Mouse (Mus musculus) lung, embryonic 15.5 days (tissue): Measurements from ENCODE around the gene E2f8. TPM values are rescaled to one million over a fixed set of nuclear protein-coding genes. Genes with fewer than 3 reads are reported as not detected.
A peak's percentile ranks its signal among the peaks of the same experiment; 100 is the strongest.

Experiments used
- ATAC-seq: fragments of 200-750 bp; cut with Nextera tagmentation; 2 replicates; pipeline ENCODE4 v1.8.0; 2017; ENCODE audit warnings: moderate number of reproducible peaks, borderline replicate concordance; ENCODE audit not compliant: low FRiP score, low TSS enrichment; ENCODE audit errors: extremely low read depth
- H3K27ac ChIP-seq: fragments of 300-500 bp; sonication (generic); 2 replicates; pipeline ENCODE4 v1.5.1; 2015; ENCODE audit warnings: moderate library complexity, mild to moderate bottlenecking, inconsistent platforms
- H3K27me3 ChIP-seq: fragments of 300-500 bp; sonication (generic); 2 replicates; pipeline ENCODE4 v1.6.1; 2015; ENCODE audit warnings: inconsistent platforms
- H3K36me3 ChIP-seq: fragments of 300-500 bp; sonication (generic); 2 replicates; pipeline ENCODE4 v1.6.1; 2015; ENCODE audit warnings: inconsistent platforms
- H3K4me1 ChIP-seq: fragments of 300-500 bp; sonication (generic); 2 replicates; pipeline ENCODE4 v1.6.1; 2015; ENCODE audit warnings: inconsistent platforms
- H3K4me2 ChIP-seq: fragments of 300-500 bp; sonication (generic); 2 replicates; pipeline ENCODE4 v1.6.1; 2015; ENCODE audit warnings: inconsistent platforms, mild to moderate bottlenecking, moderate library complexity
- H3K4me3 ChIP-seq: fragments of 300-500 bp; sonication (generic); 2 replicates; pipeline ENCODE4 v1.5.1; 2015; ENCODE audit warnings: mild to moderate bottlenecking, inconsistent platforms
- H3K9ac ChIP-seq: fragments of 300-500 bp; sonication (generic); 2 replicates; pipeline ENCODE4 v1.6.1; 2015; ENCODE audit warnings: inconsistent platforms
- H3K9me3 ChIP-seq: fragments of 300-500 bp; sonication (generic); 2 replicates; pipeline ENCODE4 v1.6.1; 2016; ENCODE audit warnings: inconsistent platforms
- WGBS: fragments of 180-500 bp; shearing (Covaris S2); methylation state at CpG from one replicate; pipeline ENCODE4 v1.1.7; 2015; 5-methylcytosine and 5-hydroxymethylcytosine counted together
- polyA plus RNA-seq: library from polyadenylated mRNA; unstranded; fragments of >200 nt; fragmentation: Nextera tagmentation; extraction: Ambion mirVana; gene quantifications from 2 replicates; pipeline ENCODE4 v1.2.1, GENCODE M21; 2015

The E2f8 gene
- 21.0 and 23.3 TPM in 2 replicates for polyA plus RNA-seq

DNA sequence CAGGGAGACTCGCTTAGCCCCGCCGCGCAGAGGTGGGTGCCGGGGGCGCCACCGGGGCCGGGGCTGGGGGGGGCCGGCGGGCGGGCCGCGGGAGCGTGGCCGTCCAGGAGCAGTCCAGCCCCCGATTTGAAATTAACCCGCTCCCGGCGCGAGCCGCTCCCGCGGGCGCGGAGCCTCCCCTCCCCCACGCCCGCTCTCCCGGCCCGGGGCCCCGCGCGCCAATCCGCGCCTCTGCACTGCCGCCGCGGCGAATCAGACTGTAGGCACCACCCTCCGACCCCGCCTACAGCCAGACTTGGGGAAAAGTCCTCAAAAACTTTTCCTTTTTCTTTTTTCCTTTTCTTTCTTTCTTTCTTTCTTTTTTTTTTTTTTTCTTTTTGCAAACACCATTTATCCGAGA lies at the start of gene E2f8:
TSS of gene E2f8 (minus strand) at position 111 of the 400 bp plus-strand sequence.
- Histone ChIP-seq H3K27ac (peak within 1 kb of the TSS; percentile 95), H3K4me3 (peak within 1 kb of the TSS; percentile 94), H3K36me3 (peaks cover 15% of the 10 kb centered on the region), H3K9me3 (no peaks in the 10 kb centered on the region), H3K4me2 (peak within 1 kb of the TSS; percentile 98), H3K9ac (peak within 1 kb of the TSS; percentile 90), H3K4me1 (peaks cover 35% of the 10 kb centered on the region), H3K27me3 (no peaks in the 10 kb centered on the region)
- ATAC-seq = peak; percentile 90
- 0% methylated on average over 33 of the region's 41 CpGs for WGBS

DNA sequence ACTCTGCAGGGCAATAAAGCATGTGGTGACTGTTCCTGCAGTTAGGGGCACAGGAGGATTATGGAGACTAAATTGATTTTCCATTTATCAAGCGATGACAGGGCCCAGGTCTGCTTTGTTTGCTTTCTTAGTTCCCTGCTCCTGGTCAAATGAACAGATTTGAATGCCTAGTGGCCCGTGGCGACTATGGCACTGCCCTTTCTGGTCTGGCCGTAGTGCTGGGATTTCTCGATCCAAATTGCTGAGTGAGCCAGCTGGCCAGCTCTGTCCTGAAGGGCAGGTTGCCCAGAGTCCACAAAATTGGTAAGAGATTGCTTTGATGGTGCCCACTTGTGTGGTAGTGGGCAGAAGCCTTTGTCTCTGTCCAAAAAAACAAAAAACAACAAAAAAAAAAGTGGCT lies 49.0 kb upstream of the E2f8 start:
- Histone ChIP-seq H3K4me3 (no peak overlapping the region), H3K27ac (no peak overlapping the region), H3K9ac (no peak overlapping the region), H3K9me3 (no peaks in the 10 kb centered on the region), H3K4me2 (no peak overlapping the region), H3K27me3 (no peaks in the 10 kb centered on the region), H3K4me1 (peaks cover 2% of the 10 kb centered on the region), H3K36me3 (no peaks in the 10 kb centered on the region)
- no peak for ATAC-seq
- 41% methylated on average over 5 of the region's 5 CpGs for WGBS

DNA sequence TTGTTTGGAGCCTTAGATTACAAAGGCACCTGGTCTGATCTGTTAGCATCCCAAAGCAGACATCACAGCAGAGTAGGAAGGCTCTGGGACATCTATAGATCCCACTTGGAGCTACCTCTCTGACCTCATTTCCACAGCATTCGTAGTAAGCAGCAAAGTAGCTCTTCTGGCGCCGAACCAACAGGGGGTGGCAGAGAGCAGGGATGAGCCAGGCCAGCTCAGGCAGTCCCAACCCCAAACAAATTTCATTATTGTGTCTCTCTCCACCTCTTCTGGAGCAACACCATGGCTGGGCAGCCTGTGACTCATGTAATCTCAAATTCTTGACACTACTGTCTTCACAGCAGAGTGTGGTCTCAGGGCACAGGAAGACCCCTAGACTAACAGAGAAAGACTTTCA lies 47.0 kb upstream of the E2f8 start:
- WGBS = 14% methylated on average over 3 of the region's 3 CpGs
- Histone ChIP-seq H3K9me3 (no peaks in the 10 kb centered on the region), H3K27ac (no peak overlapping the region), H3K4me3 (no peak overlapping the region), H3K4me1 (peaks cover 6% of the 10 kb centered on the region), H3K27me3 (no peaks in the 10 kb centered on the region), H3K9ac (no peak overlapping the region), H3K4me2 (no peak overlapping the region), H3K36me3 (no peaks in the 10 kb centered on the region)
- no peak for ATAC-seq

DNA sequence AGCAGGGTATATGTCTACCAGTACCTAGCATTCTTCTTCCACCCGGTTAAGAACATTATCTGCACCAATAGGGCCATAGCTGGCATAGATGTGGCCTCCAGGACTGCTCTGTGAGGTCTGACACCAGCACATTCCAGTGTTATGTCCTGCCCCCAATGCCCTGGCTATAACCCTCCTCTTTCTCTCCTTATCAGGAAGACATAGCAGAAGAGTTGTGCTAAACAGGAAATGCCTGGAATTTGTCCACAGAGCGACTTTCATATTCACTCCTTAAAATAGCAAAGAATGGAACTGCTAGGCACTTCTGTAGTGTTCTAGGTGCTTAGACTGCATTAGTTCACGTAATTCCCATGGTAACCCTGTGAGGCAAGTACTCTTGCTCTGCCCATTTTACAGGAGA lies 43.8 kb upstream of the E2f8 start:
- Histone ChIP-seq H3K27ac (no peak overlapping the region), H3K4me1 (peaks cover 6% of the 10 kb centered on the region), H3K4me2 (no peak overlapping the region), H3K9ac (no peak overlapping the region), H3K4me3 (no peak overlapping the region), H3K27me3 (no peaks in the 10 kb centered on the region), H3K36me3 (no peaks in the 10 kb centered on the region), H3K9me3 (no peaks in the 10 kb centered on the region)
- peak; percentile 55; the same call in 1 of the 2 replicates for ATAC-seq
- 44% methylated on average over 3 of the region's 3 CpGs for WGBS

DNA sequence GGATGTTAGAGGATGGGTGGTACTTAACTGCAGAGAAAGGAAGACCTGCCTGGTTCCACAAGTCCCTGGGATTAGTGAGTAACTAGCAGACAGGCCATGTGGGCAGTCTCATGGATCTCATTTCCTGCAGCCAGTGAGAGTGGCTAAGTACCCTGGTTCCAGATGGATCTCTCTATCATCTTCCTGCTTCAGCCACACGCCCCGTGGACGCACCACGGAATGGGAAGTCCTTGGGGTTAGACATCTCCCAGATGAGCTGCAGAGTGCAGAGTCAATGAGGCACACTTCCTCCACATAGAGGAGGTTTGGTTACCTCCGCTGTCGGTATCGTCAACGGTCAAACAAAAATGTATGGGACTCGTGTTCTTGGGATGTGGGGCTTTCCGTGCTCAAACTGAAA lies 42.2 kb upstream of the E2f8 start:
- Histone ChIP-seq H3K4me1 (peaks cover 6% of the 10 kb centered on the region), H3K9ac (no peak overlapping the region), H3K36me3 (no peaks in the 10 kb centered on the region), H3K4me3 (no peak overlapping the region), H3K27ac (no peak overlapping the region), H3K27me3 (no peaks in the 10 kb centered on the region), H3K9me3 (no peaks in the 10 kb centered on the region), H3K4me2 (no peak overlapping the region)
- WGBS = 77% methylated on average over 10 of the region's 10 CpGs
- ATAC-seq = no peak

DNA sequence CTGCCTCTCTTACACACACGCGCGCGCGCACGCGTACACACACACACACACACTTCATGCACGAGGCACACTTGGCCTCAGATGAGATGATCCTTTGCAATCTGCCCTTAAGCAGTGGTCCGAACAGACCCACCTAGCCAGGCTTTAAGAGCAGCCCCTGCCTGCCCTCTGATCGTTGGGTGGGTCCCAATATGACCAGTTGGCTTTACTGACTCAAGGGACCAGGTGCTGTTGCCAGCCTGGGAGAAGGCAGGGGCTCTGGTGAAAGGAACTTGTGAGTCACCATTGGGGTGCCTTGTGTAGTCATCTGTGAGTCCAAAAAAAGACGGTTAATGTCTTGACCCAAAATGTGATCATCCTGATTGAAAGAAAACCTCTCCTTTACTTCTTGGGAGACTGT lies 37.0 kb upstream of the E2f8 start:
- H3K36me3 ChIP-seq = no peaks in the 10 kb centered on the region
- 0 out of 2 replicates have a peak overlapping the region, but pooled peaks have one; percentile 5 for H3K4me2 ChIP-seq
- H3K4me3 ChIP-seq = no peak overlapping the region
- no peaks in the 10 kb centered on the region for H3K9me3 ChIP-seq
- H3K4me1 ChIP-seq = peaks cover 14% of the 10 kb centered on the region
- H3K27me3 ChIP-seq = no peaks in the 10 kb centered on the region
- no peak overlapping the region for H3K9ac ChIP-seq
- 51% methylated on average over 11 of the region's 11 CpGs for WGBS
- no peak overlapping the region for H3K27ac ChIP-seq
- ATAC-seq = no peak

DNA sequence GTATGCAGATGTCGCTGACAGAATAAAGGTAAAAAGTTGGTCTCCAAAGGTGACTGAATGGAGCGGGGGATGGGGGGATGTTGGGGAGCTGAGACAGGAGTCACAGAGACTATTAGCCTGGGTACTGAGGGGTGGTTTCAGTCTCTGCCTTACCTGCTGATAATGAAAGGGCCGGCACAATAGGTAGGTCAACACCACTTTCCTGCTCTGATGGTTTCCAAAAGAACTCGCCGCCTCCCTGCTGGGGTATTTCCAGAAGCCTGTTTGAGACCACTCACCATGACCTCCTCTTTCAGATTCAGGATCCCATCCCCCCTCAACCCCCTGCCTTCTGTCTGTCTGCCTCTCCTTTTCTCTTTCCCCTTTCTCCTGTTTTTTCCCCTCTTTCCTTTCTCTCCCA lies 36.6 kb upstream of the E2f8 start:
- no peaks in the 10 kb centered on the region for H3K27me3 ChIP-seq
- H3K4me2 ChIP-seq = 0 out of 2 replicates have a peak overlapping the region, but pooled peaks have one; percentile 5
- no peak overlapping the region for H3K9ac ChIP-seq
- H3K4me3 ChIP-seq = no peak overlapping the region
- H3K36me3 ChIP-seq = no peaks in the 10 kb centered on the region
- peak overlapping the region; percentile 64 for H3K27ac ChIP-seq
- WGBS = 33% methylated on average over 5 of the region's 5 CpGs
- ATAC-seq = no peak
- H3K4me1 ChIP-seq = peaks cover 14% of the 10 kb centered on the region
- H3K9me3 ChIP-seq = no peaks in the 10 kb centered on the region

DNA sequence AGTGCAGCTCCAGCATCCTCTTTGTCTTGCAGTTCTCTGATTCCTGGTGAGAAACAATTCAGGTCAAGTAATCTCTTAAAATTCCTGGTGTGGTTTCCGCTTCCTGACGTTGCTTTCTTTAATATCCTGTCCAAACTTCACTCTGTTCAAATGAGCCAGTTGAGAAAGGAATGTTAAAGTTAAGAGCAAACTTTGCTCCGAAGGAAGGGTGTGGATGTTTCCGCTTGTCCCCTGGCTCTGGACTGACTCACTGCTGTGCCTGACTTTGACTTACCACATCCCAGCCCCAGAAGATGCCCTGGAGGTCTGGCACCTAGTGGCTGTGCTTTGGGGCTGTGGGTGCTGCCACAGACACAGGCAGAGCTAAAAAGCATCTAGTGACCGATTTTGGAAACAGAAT lies 36.1 kb upstream of the E2f8 start:
- Histone ChIP-seq H3K36me3 (no peaks in the 10 kb centered on the region), H3K27me3 (no peaks in the 10 kb centered on the region), H3K9ac (no peak overlapping the region), H3K4me3 (no peak overlapping the region), H3K9me3 (no peaks in the 10 kb centered on the region), H3K27ac (peak overlapping the region; percentile 64), H3K4me1 (peaks cover 14% of the 10 kb centered on the region), H3K4me2 (no peak overlapping the region)
- ATAC-seq = peak; percentile 37; the same call in 1 of the 2 replicates
- WGBS = 23% methylated on average over 5 of the region's 5 CpGs

DNA sequence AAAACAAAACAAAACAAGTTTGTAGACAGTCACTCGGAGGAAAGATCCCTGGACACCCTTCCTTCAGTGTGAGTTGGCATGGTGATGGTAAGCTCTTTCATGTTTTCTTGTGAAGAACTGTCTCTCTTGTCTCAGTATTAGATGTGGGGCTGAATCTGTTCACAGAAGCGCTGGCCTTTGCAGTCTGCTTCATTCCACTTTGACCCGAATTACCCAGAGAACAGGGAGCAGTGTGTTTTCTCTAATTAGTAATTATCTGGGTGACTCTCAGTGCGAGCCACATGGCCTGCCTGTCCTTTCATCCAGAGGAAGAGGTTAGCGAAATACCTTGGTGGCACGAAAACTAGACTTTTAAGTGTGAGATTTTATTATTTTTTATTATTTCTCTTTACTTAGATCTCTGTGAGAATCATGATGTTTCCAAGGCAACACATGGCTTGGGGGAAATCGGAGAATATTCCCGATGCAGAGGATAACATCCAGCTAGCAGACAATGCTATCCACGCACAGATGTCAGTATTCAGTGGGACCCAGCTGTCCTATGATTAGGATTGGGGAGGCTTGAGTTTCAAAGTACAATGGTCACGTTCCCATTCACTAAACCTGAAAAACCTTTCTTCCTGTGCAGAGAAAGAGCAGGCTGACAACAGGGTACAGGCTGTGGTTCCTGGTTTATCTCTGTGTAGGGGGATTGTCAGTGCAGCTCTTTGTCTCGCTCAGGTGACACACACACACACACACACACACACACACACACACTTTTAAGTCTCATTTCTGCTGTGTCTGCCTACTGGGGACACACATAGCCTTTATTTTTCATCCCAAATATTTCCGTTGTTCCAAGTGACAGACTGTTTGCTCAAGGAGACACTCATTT lies 33.5 kb upstream of the E2f8 start:
- H3K9me3 ChIP-seq = no peaks in the 10 kb centered on the region
- H3K4me2 ChIP-seq = no peak overlapping the region
- H3K4me1 ChIP-seq = peaks cover 14% of the 10 kb centered on the region
- no peak for ATAC-seq
- no peak overlapping the region for H3K27ac ChIP-seq
- H3K4me3 ChIP-seq = no peak overlapping the region
- H3K27me3 ChIP-seq = no peaks in the 10 kb centered on the region
- WGBS = 73% methylated on average over 12 of the region's 12 CpGs
- no peak overlapping the region for H3K9ac ChIP-seq
- no peaks in the 10 kb centered on the region for H3K36me3 ChIP-seq

DNA sequence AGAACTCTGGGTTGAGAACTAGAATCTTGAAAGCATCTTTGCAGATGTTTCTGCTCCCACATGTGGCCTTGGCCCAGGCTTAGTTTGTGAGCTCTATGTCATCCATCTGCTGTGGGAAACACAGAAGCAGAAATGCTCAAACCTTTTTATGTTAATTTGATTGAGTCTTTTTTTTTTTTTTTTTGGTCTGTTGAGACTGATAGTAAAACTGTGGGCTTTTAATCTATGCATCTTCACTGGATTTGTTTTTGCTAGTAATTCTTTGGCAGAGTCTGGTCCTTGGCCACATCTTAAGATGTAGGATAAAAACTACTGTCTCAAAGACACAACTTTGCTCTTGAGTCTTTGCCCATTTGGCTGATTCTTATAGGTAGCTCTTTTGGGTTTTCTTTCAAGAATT lies 29.8 kb upstream of the E2f8 start:
- Histone ChIP-seq H3K9ac (no peak overlapping the region), H3K4me2 (no peak overlapping the region), H3K36me3 (no peaks in the 10 kb centered on the region), H3K27me3 (no peaks in the 10 kb centered on the region), H3K4me1 (peaks cover 10% of the 10 kb centered on the region; the same call in 1 of the 2 replicates), H3K9me3 (no peaks in the 10 kb centered on the region), H3K4me3 (no peak overlapping the region), H3K27ac (no peak overlapping the region)
- ATAC-seq = no peak

DNA sequence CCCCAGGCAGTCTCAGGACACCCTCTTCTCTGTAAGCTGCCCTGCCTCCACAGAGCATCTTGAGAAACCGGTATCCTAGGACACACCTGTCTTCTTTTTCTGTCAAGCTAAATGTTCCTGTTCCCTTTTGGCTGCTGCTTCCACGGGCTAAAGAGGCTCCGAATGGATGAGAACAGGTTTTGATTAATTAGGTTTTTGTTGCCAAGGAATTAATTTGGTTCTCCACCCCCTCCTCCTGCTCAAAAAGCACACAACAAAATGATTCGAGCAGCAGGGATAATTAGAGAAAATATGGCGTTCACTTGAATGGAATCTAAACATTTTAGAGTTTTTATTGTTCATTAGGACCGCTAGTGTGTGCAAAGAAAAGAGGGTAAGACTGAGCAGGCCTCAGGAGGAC lies 28.9 kb upstream of the E2f8 start:
- no peak for ATAC-seq
- Histone ChIP-seq H3K4me3 (no peak overlapping the region), H3K9me3 (no peaks in the 10 kb centered on the region), H3K4me1 (peaks cover 10% of the 10 kb centered on the region; the same call in 1 of the 2 replicates), H3K27ac (no peak overlapping the region), H3K9ac (no peak overlapping the region), H3K4me2 (no peak overlapping the region), H3K27me3 (no peaks in the 10 kb centered on the region), H3K36me3 (no peaks in the 10 kb centered on the region)
- WGBS = 65% methylated on average over 6 of the region's 6 CpGs

DNA sequence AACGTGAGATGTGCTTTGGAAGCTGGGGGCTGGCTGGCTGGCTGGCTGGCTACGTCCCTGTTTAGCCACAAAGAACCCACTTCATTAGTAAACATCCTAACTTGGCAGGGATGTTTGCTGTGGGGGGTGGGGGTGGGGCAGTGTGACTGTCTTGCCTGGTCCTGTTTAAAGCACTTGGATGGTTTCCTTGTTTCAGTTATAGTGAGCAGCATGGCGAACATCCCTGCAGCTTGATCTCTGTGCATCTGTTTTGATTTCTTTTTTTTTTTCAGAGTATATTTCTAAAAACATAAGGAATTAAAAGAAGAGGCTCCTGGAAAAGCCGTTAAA lies 27.9 kb upstream of the E2f8 start:
- Histone ChIP-seq H3K9ac (no peak overlapping the region), H3K9me3 (no peaks in the 10 kb centered on the region), H3K27me3 (no peaks in the 10 kb centered on the region), H3K4me2 (peak overlapping the region; percentile 3; the same call in 1 of the 2 replicates), H3K4me1 (peaks cover 10% of the 10 kb centered on the region; the same call in 1 of the 2 replicates), H3K36me3 (no peaks in the 10 kb centered on the region), H3K4me3 (no peak overlapping the region), H3K27ac (peak overlapping the region; percentile 17; the same call in 1 of the 2 replicates)
- no peak for ATAC-seq
- WGBS = 30% methylated on average over 4 of the region's 4 CpGs
